Mouse (Mus musculus): ENCODE results near the gene Large2. TPM values are rescaled to one million over a fixed set of nuclear protein-coding genes. Genes with fewer than 3 reads are reported as not detected.
A peak's percentile ranks its signal among the peaks of the same experiment; 100 is the strongest.

The Large2 gene
- polyA plus RNA-seq, 1 experiment from 2014 or later, result 0.55 TPM

DNA sequence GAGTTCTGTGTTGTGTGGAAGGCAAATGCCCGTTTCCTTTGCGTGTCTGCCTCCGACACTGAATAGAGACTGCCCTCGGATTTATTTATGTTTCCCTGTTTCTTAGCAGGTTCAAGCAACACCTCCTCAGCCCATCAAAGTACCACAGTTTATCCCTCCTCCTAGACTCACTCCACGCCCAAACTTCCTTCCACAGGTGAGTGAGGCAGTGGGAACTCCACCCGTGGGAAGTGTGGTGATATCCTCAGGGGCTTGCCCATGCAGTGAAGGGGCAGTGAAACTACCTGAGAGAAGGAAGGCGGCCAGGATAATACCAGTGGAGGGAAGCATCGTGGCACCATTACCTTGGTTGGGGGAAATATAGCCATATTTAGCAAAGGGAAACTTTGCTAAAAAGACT lies 46.5 kb downstream of the Large2 start:
- POLR2A ChIA-PET, result no interaction called here
- no peak for TF ChIP-seq CTCF (IDR thresholded peaks at IDR 0.05)
- CTCF ChIA-PET, result no interaction called here
- in situ Hi-C loops (cut with MboI; ENCODE audit: low pct_unique_long_range_greater_than_20kb), result loop anchor here (10.0 kb wide), 1 partner anchor 333 kb away; no protein-coding TSS in a partner anchor
- H3K27me3 ChIP-seq, result no peaks in the 10 kb centered on the region
- DNase-seq (ENCODE audit: low read depth, low spot score) (no peak), ATAC-seq (no peak)

DNA sequence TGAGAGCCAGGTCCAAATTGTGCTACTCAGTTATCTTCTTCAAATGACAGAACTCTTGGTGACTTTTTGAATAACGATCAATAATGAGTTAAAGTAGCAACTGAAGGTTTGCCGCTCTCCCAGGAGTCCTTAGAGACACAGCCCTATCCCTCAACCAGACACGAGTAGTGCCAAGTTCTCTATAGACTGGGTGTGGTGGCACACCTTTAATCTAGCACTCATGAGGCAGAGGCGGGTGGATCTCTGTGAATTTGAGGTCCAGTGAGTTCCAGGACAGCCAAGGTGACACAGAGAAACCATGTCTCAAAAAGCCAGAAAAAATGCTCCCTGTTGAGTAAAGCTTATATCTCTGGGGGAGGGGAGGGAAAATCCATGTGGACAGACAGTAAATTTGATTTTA lies 47.1 kb downstream of the Large2 start:
- no peaks in the 10 kb centered on the region for H3K27me3 ChIP-seq
- ChIA-PET POLR2A (interaction anchor here (0.6 kb wide), 1 partner anchor 40 kb away, joined by 3 read pairs; no protein-coding TSS in a partner anchor), CTCF (interaction anchor here (1.2 kb wide), 1 partner anchor 35 kb away, joined by 3 read pairs; no protein-coding TSS in a partner anchor)
- TF ChIP-seq CTCF (IDR thresholded peaks at IDR 0.05), result no peak
- in situ Hi-C loops (cut with MboI; ENCODE audit: low pct_unique_long_range_greater_than_20kb), result loop anchor here (10.0 kb wide), 1 partner anchor 333 kb away; no protein-coding TSS in a partner anchor
- DNase-seq (ENCODE audit: low read depth, low spot score) (no peak), ATAC-seq (no peak)

DNA sequence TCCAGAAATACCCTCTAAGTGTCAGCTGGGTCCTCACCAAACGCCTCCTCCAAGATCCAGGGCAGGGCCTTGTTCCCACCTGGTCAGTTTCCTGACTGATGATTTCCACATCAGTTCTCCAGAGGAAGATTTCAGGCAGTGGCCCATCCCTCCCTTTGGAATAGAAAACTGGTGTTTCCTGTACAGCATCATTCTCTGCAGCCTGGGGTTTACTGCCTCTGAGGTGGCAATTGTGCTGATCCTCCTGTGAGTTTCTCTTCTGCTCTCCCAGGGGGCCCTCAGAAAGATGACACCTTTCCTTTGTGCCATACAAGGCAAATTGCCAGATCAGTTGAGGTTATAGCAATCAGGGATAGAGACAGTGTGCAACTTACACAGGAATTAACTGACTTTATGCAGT lies 48.4 kb downstream of the Large2 start:
- CTCF ChIA-PET, result interaction anchor here (1.2 kb wide), 1 partner anchor 33 kb away, joined by 3 read pairs; no protein-coding TSS in a partner anchor
- POLR2A ChIA-PET, result interaction anchor here (0.6 kb wide), 1 partner anchor 579 kb away, joined by 3 read pairs; no protein-coding TSS in a partner anchor
- DNase-seq (ENCODE audit: low read depth, low spot score) (no peak), ATAC-seq (no peak)
- in situ Hi-C loops (cut with MboI; ENCODE audit: low pct_unique_long_range_greater_than_20kb), result loop anchor here (10.0 kb wide), 1 partner anchor 331 kb away; no protein-coding TSS in a partner anchor
- H3K27me3 ChIP-seq, result no peaks in the 10 kb centered on the region
- TF ChIP-seq CTCF (IDR thresholded peaks at IDR 0.05), result no peak

DNA sequence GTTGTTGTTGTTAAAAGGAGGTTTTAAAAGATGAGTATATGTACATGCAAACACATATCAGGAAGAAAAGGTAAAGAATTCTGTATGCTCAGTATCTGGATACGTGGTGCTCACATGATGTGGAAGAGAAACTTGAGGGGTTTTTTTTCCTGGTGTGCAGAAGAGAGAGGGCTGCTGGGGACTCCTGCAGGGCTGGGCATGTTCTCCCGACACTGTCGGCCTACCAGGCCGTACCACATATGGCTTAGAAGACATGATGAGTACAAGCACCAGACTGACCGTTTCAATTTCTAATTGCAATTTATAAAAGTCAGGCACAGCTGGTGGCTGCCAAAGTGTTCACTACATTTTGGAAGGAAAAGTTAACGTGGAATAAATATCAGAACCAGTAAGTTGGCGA lies 49.0 kb downstream of the Large2 start:
- no peak for DNase-seq (ENCODE audit: low read depth, low spot score)
- no peak for TF ChIP-seq CTCF (IDR thresholded peaks at IDR 0.05)
- POLR2A ChIA-PET, result interaction anchor here (0.6 kb wide), 1 partner anchor 578 kb away, joined by 3 read pairs; no protein-coding TSS in a partner anchor
- in situ Hi-C loops (cut with MboI; ENCODE audit: low pct_unique_long_range_greater_than_20kb), result loop anchor here (10.0 kb wide), 1 partner anchor 331 kb away; no protein-coding TSS in a partner anchor
- H3K27me3 ChIP-seq, result no peaks in the 10 kb centered on the region
- ATAC-seq, result no peak
- CTCF ChIA-PET, result interaction anchor here (1.2 kb wide), 1 partner anchor 12 kb away, joined by 3 read pairs; no protein-coding TSS in a partner anchor

DNA sequence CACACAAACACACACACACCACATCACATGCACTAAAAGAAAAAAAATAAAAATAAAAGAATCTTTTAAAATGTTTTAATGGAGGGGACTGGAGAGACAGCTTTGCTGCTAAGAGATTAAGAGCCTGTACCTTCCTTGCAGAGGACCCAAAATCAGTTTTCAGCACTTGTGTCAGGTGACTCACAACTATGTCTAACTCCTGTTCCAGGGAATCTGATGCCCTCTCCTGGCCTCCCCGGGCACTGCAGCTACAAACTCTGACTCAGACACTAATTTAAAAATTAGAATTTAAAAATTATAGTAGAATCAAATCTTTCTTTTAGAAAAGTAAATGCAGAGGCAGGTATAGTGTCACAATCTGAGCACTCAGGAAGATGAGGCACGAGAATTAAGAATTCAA lies 52.0 kb downstream of the Large2 start:
- ChIA-PET CTCF (interaction anchor here (1.6 kb wide), 1 partner anchor 13 kb away, joined by 4 read pairs; no protein-coding TSS in a partner anchor), POLR2A (no interaction called here)
- TF ChIP-seq CTCF (IDR thresholded peaks at IDR 0.05), result peak; percentile 87
- DNase-seq (ENCODE audit: low read depth, low spot score) (no peak), ATAC-seq (no peak)
- in situ Hi-C loops (cut with MboI; ENCODE audit: low pct_unique_long_range_greater_than_20kb), result loop anchor here (10.0 kb wide), 1 partner anchor 328 kb away; no protein-coding TSS in a partner anchor
- H3K27me3 ChIP-seq, result no peaks in the 10 kb centered on the region

DNA sequence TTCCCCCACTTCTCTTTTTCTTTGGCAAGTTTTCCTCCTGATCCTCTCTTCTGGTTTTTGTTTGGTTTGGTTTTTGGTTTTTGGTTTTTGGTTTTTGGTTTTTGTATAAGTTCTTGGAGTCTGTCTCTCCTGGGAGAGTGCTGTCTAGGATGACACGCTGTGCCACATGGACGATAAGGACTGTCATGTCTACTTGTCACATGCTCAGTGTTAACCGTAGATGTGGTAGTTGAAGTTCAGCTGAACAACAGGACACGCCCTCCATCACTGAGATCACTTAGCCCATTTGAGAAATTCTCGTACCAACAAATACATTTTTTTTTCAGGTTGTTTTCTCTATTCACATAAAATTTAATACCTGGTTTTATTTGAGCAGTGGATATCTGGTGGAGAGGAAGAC lies 57.4 kb downstream of the Large2 start:
- ChIA-PET CTCF (interaction anchor here (1.3 kb wide), 1 partner anchor 10 kb away, joined by 8 read pairs; no protein-coding TSS in a partner anchor), POLR2A (no interaction called here)
- TF ChIP-seq CTCF (IDR thresholded peaks at IDR 0.05), result no peak
- ATAC-seq (no peak), DNase-seq (ENCODE audit: low read depth, low spot score) (no peak)
- in situ Hi-C loops (cut with MboI; ENCODE audit: low pct_unique_long_range_greater_than_20kb), result no loop called here
- H3K27me3 ChIP-seq, result no peaks in the 10 kb centered on the region

DNA sequence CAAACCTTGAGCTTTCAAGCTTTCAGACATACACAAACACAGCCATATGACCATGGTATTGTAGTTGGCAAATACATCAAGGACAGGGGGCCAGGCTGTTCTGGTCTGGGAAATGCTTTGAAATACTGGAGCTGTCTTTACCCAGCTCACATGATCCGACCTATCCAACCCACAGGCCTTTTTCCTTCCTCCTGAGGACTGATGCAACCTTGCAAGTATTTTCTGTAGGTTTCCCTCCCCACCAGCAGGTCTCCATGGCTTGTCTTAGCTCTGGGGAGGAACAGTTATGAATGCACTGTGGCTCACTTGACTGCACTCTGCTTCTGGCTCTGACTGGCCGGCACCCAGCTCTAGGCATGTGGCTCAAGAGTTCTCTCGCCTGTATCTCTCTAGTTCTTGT lies 58.0 kb downstream of the Large2 start:
- CTCF ChIA-PET, result interaction anchor here (1.3 kb wide), 1 partner anchor 9 kb away, joined by 8 read pairs; no protein-coding TSS in a partner anchor
- DNase-seq (ENCODE audit: low read depth, low spot score), result no peak
- H3K27me3 ChIP-seq, result no peaks in the 10 kb centered on the region

More for the DNA sequence above, 58.0 kb downstream of the Large2 start:
- POLR2A ChIA-PET, result no interaction called here
- ATAC-seq, result peak; percentile 47
- TF ChIP-seq CTCF (IDR thresholded peaks at IDR 0.05), result no peak
- in situ Hi-C loops (cut with MboI; ENCODE audit: low pct_unique_long_range_greater_than_20kb), result no loop called here

Other genes with a start within 250 kb of the Large2 start
- gene Pex16, start 193 bp downstream of the Large2 start, polyA plus RNA-seq (2021), result 21.4 TPM
- 2.8 TPM for gene 1700029I15Rik, start 7.7 kb upstream of the Large2 start, polyA plus RNA-seq (2021)
- 48.1 TPM for gene Mapk8ip1, start 26.4 kb upstream of the Large2 start, polyA plus RNA-seq (2021)
- gene Cry2, start 59.2 kb upstream of the Large2 start, polyA plus RNA-seq (2021), result 16.7 TPM
- 11.0 TPM for gene Slc35c1, start 85.7 kb upstream of the Large2 start, polyA plus RNA-seq (2021)
- gene Chst1, start 224.8 kb upstream of the Large2 start, polyA plus RNA-seq (2021), result 5.3 TPM